Mouse (Mus musculus): ENCODE data around the gene Cd79b.

Gene Cd79b

DNA sequence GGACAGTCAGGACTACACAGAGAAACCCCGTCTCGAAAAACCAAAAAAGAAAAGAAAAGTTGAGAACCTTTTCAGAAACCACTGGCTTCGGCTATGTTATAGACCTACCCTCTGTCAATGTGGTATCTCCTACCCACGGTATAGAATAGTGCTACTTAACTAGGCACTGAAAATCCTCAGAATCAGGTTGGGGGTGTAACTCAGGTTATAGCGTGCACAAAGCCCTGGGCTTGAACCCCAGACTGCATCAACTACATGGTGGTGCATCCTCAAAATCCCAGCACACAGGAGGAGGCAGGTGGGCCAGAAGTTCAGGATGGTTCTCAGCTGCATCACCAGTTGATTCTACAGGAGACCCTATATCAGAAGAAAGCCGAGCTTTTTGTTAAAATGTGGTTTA is 40.8 kb downstream of the Cd79b start:
- in situ Hi-C loops (cut with MboI, MseI), result loop anchor here in 1 of 2 experiments (25.0 kb wide), 1 partner anchor 1737 kb away; no protein-coding TSS in a partner anchor

DNA sequence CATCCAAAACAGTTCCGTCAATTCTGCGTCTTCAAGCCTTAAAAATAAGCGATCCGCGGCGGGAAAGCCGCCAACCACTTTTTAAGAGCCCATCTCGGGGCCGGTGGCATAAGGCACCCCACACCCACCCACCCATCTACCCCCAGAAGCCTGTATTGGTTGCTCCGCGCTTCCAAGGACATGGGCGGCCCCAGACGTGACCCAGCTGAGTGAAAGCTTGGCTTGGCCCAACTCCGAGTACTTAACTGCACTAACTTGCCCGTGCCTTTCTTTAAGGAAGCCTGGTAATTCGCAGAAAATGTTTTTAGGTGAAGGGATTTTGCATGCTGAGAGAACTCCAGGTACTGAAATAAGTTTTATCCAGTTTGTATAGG is 41.3 kb downstream of the Cd79b start:
- in situ Hi-C loops (cut with MboI, MseI), result loop anchor here in 1 of 2 experiments (25.0 kb wide), 1 partner anchor 1736 kb away; no protein-coding TSS in a partner anchor

DNA sequence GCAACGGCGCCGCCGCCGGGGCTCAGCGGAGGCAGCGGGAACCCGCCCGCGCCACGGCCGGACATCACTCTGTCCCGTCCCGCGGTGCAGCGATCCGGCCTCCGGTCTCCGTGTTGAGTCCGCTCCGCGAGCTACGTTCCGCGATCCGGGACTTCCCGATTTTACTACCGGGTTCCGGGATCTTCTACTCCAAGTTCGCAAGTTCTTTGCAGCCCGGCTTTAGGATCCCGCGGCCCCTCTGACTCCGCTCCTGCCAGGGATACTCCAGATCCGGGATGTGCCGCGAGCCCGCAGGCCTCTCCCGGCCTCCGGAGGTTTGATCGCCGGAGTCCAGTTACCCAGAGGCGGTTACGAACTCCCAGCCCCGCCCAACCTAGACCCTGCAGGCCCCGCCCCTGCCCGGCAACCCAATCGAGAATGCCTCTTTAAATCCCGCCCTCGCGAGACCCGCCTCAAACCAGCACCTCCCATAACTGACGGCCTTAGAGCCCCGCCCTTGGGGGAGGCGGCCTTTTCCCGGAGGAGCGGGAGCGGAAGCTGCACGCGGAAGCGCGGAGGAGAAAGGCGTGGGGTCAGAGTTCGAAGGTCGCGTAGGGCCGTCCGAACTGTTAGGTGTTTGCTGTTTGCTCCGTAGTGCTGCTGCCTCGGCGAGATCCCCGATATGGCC is 41.8 kb downstream of the Cd79b start, which contains the start of gene Smarcd2:
Smarcd2 (minus strand) TSS at position 329 of the 667 bp plus-strand sequence.
- in situ Hi-C loops (cut with MboI, MseI), result loop anchor here in 1 of 2 experiments (25.0 kb wide), 1 partner anchor 1735 kb away; no protein-coding TSS in a partner anchor

DNA sequence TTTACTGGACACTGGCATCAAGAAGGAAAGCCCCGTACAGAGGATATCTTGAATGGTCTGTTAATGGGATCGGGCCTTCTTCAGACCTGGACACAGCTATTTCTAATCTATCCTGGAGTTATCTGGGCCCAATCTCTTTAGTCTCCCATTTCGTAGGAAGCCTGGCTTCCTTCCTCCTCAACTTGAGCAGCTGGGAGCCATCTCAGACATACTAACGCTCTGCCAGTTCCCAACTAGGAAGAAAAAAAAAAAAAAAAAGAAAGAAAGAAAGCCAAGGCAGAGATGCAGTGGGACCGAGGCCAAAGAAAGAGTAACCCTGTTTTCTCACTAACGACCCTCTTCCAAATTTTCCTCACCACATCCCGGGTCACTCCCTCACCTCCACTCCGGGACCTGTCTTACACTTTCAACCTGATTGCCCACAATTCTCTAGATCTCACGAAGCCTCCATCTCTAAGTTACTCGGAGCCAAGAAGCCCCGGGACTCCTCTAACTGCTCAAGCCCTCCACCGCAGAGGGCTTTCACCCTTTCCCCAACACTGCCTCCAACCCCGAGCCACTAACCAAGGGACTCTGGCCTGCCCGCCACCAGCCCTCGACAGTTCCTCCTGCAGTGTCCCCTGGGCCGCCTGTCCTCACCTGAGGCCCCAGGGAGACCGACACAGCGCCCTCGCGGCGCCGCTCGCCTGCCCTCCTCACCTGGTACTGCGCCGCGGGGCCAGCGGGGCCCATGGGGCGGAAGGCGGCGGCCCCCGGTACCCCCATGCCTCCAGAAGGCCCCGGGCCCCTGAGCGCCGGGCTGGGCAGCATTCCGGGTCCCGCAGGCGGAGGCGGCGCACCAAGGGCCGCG is 42.5 kb downstream of the Cd79b start:
- in situ Hi-C loops (cut with MboI, MseI), result loop anchor here in 1 of 2 experiments (25.0 kb wide), 1 partner anchor 1735 kb away; no protein-coding TSS in a partner anchor

DNA sequence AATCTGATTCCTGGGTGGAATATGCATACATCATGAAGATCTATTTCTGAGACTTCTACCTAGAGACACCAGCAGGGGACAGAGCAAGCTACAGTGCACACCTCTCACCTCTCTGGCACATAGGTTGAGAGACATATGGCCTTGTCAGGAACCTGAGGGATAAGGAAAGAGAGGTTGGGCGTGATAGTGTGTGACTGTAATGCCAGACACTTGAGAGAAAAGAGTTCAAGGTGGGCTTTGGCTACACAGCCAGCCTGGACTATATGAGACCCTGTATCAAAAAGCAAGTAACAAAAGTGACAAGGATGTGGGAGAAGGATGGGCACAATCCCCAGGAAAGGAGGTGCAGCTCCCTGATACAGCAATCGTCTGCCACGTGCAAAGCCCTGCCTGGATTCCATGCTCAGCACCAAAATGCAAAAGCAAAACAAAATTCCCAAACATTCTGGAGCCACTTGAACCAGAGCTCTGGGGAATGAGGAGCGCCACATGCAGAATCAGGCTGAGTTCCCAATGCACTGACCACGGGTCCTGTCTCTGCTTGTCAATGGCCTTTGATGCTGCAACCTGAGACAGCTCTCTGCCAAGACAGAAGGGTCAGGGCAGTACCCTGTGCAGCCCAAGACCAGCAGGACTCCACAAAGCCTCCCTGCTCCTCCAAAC is 43.3 kb downstream of the Cd79b start:
- in situ Hi-C loops (cut with MboI, MseI), result loop anchor here in 1 of 2 experiments (25.0 kb wide), 1 partner anchor 1734 kb away; no protein-coding TSS in a partner anchor

DNA sequence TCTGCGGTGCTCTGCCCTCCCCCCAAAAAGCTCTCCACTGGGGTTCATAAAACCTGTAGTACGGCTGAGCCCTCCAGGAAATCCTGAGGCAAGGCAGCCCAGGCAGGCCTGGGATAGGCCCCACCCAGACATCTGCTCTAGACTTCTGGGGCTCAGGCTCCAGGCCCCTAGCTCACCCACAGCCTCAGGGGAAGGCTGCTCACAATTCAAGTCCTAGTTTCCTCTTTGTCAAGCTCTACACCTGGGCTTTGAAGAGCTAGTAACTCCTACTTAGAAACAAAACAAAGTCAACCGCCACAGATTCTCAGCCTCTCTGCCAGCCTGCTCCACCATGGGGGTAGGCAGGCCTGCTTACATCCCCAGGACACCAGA is 45.5 kb downstream of the Cd79b start:
- in situ Hi-C loops (cut with MboI, MseI), result loop anchor here in 1 of 2 experiments (25.0 kb wide), 1 partner anchor 1732 kb away; no protein-coding TSS in a partner anchor

DNA sequence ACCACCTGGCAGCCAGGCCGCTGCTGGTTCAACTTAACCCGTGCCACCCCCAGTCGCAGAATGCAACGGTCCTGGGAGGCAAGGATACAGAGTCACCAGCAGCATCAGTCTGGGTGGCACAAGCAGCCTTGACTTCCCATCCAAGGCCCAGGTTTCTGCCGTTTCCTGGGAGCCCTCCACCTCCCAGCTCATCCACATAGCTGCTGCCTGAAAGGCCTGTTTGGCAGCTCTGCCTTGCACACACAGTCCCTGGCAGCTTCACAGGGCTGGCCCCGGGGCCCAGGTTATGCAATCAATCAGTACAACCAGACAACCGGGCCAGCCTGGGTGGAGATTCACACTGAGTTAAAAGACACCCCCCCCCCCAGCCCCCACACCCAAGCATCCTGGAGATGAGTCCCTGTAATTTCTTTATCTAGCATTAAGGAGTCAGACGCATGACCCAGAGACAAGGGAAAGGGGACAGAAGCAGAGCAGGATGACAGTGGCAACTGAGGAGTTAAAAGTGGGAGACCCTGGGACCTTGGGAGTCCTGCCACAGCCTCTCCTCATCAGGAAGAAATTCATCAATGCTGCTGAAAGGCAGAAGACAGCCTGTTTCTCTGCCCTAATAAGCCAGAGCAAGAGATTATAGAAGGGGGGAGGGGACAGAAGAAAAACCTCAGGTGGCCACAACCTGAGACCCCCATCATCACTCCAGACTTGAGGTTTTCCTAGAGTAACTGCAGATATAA is 46.1 kb downstream of the Cd79b start:
- in situ Hi-C loops (cut with MboI, MseI), result loop anchor here in 1 of 2 experiments (25.0 kb wide), 1 partner anchor 1731 kb away; no protein-coding TSS in a partner anchor

DNA sequence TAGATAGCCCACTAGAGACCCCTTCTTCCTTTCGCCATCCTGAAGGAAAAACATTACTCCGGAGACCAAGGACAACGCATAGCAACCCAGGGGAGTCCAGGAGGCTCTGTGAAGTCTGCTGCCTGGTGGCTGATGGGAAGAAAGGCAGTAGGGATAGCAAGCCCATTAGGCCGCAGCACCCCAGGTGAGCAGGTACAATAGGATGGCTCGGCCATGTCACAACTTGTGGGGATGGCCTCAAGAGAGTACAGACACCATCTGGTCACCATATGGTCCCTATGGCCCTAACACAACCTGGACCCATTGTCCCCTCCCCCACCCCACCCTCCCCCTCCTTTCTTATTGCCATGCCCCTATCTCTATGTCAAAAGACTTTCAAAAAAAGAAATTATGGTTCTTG is 46.7 kb downstream of the Cd79b start:
- in situ Hi-C loops (cut with MboI, MseI), result loop anchor here in 1 of 2 experiments (25.0 kb wide), 1 partner anchor 1731 kb away; no protein-coding TSS in a partner anchor

DNA sequence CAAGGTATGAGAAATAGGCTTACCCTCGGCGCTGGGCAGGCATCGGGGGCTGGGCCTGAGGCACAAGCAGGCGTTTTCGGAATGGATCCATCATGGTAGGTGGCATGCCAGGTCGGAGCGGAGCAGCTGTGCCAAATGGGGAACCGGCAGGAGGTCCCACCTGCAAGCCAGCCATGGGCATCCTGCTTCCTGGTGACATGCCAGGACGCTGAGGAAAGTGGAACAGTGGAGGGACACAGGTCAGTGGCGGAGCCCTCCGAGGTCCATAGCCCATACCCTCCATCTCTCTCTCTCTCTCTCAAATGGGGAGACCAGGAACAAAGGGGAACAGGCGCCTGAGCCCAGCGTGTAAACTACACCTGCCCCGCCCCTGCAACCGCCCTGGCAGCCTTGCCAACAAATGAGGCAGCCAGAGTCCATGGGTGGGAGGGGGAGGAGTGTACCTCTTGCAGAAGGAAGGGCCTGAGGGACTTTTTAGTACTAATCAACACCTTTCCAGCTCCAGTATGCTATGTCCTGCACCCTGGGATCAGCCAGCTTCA is 47.2 kb downstream of the Cd79b start:
- in situ Hi-C loops (cut with MboI, MseI), result loop anchor here in 1 of 2 experiments (25.0 kb wide), 1 partner anchor 1730 kb away; no protein-coding TSS in a partner anchor

DNA sequence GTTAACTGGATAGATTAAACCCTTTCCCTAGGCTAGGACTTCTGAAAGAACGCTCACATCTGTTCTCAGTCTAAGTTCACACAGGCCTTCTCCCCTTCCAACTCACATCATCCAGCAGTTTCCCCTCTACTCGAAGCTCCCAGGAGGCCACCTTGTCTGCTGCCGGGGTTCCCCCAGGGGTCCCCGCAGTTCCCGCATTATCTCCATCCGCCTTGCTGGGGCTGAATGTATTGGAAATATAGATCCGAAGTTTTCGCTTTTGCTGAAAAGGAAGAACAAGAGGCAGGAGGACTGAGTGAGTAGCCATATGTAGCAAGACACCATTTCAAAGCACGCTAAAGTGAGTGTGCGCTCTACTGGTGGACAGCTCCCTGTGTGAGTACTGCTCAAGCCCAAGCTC is 48.1 kb downstream of the Cd79b start:
- in situ Hi-C loops (cut with MboI, MseI), result loop anchor here in 1 of 2 experiments (25.0 kb wide), 1 partner anchor 1729 kb away; no protein-coding TSS in a partner anchor

DNA sequence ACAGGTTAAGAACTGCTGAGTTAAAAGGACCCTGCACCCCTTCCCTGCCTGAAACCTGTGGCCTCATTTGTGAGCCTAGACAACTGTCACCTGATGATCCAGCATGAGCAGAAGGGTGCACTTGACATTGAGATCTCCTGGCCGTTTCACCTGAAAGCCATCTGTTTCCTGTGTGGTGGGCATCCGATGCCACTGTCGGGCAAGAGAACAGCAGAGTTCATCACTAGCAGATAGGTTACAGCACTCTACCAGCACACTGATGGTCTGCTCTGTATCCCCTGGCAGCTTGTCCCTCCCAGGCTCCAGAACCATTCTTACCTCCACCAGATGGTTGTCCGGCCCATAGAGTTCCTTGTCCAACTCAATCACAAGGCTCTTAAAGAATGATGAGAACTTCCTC is 49.0 kb downstream of the Cd79b start:
- in situ Hi-C loops (cut with MboI, MseI), result loop anchor here in 1 of 2 experiments (25.0 kb wide), 1 partner anchor 1728 kb away; no protein-coding TSS in a partner anchor

DNA sequence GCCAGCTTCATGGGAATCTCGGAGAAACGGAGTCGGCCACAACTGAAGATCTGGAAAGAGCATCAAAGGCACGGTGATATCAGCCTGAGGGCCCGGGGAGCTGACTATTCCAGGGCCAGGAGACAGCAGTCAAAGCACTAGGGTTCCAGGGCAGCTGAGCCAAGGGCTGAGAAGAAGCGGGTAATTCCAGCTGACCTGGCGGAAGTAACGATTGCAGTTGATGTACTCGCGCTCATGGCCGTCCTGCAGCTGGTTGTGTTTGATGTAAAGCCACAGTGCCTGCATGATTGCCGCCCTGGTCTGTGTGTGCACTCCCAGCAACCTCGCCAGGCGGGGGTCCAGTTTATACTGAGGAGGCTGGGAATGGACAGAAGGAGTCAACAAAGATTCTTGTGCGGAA is 49.6 kb downstream of the Cd79b start:
- in situ Hi-C loops (cut with MboI, MseI), result loop anchor here (5.0 to 25.0 kb wide), 2 partner anchors 38 to 1728 kb away; no protein-coding TSS in a partner anchor

DNA sequence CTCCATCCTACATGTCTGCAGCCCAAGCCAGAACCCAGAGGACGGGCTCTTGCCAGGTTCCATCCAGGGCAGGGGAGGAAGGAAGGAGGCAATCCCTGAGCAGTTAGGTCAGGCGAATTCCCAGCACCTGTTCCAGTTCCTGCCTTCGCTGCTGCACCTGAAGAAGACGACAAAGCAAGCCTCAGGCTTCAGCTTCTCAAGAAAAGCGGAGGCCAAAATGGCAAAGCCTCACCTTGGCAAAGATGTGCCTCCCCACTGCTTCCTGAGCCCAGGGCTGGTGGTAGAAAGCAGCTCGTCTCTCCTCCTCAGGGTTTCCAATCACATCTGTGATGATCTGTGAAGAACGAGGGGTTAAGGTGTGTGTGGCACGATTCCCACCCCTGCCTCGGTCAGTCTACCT is 50.6 kb downstream of the Cd79b start:
- in situ Hi-C loops (cut with MboI, MseI), result loop anchor here (5.0 to 25.0 kb wide), 2 partner anchors 37 to 1727 kb away; no protein-coding TSS in a partner anchor
